Mouse (Mus musculus) cortical plate, adult 2 months (tissue): ENCODE measurements around the gene Exoc3l4.

Experiments used
- CTCF ChIP-seq: fragments of 200-500 bp; IDR thresholded peaks from 2 replicates; pipeline ENCODE4 v1.5.1; 2011; ENCODE audit warnings: mild to moderate bottlenecking, control low read depth, low read length; ENCODE audit not compliant: insufficient read depth; ENCODE audit errors: extremely low read depth
- POLR2A ChIP-seq: fragments of 200-500 bp; IDR thresholded peaks from 2 replicates; pipeline ENCODE4 v1.6.1; 2011; ENCODE audit warnings: mild to moderate bottlenecking, low read length, control low read depth; ENCODE audit not compliant: insufficient read depth; ENCODE audit errors: extremely low read depth

DNA sequence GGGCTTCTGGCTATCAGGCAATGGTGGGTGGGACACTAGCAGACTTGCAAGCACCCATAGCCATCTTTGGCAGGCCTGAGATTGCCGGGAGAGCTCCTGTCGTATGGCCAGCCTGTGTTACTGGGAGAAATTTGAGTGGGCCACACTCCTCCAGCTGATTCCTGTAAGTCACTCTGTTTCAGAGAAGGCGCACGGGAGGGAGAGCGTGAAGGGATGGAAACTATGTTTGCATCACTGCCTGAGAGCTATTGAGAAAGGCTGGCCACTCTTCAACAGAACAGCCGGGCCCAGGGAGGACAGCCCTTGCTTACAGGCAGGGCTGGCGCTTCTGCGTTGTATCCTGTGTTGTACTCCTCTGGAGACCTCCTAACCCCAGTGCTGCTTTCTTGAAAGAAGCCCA, 19.8 kb downstream of the Exoc3l4 start:
- TF ChIP-seq POLR2A, result no peak
- no peak for TF ChIP-seq CTCF
